Mouse (Mus musculus) heart, embryonic 12.5 days (tissue): Measurements from ENCODE around the gene Lnpep. TPM values are rescaled to one million over a fixed set of nuclear protein-coding genes. Genes with fewer than 3 reads are reported as not detected.
"Not testable (repeated sequence)": the region's sequence is repeated elsewhere in the genome, so short reads cannot be mapped to it uniquely, and the experiment has no call there.

Experiments
- ATAC-seq: fragments of 200-750 bp; cut with Nextera tagmentation; 2 replicates; pipeline ENCODE4 v1.8.0; 2017; ENCODE audit warnings: moderate TSS enrichment, moderate library complexity; ENCODE audit not compliant: insufficient number of reproducible peaks, low FRiP score
- H3K27ac ChIP-seq: fragments of 300-500 bp; sonication (generic); 2 replicates; pipeline ENCODE4 v1.5.1; 2016; ENCODE audit warnings: mild to moderate bottlenecking, moderate library complexity; ENCODE audit not compliant: poor library complexity, severe bottlenecking
- H3K27me3 ChIP-seq: fragments of 300-500 bp; sonication (generic); replicated peaks from 2 replicates; pipeline ENCODE4 v1.6.1; 2016; ENCODE audit warnings: mild to moderate bottlenecking, moderate library complexity
- H3K36me3 ChIP-seq: fragments of 300-500 bp; sonication (generic); 2 replicates; pipeline ENCODE4 v1.6.1; 2016; ENCODE audit warnings: mild to moderate bottlenecking, moderate library complexity
- H3K4me1 ChIP-seq: fragments of 300-500 bp; sonication (generic); replicated peaks from 2 replicates; pipeline ENCODE4 v1.6.1; 2016; ENCODE audit warnings: mild to moderate bottlenecking
- H3K4me2 ChIP-seq: fragments of 300-500 bp; sonication (generic); 2 replicates; pipeline ENCODE4 v1.6.1; 2016; ENCODE audit warnings: mild to moderate bottlenecking, moderate library complexity
- H3K4me3 ChIP-seq: fragments of 300-500 bp; sonication (generic); 2 replicates; pipeline ENCODE4 v1.5.1; 2016; ENCODE audit warnings: mild to moderate bottlenecking
- H3K9ac ChIP-seq: fragments of 300-500 bp; sonication (generic); 2 replicates; pipeline ENCODE4 v1.6.1; 2016; ENCODE audit warnings: mild to moderate bottlenecking, moderate library complexity
- H3K9me3 ChIP-seq: fragments of 300-500 bp; sonication (generic); replicated peaks from 2 replicates; pipeline ENCODE4 v1.6.1; 2016; ENCODE audit warnings: mild to moderate bottlenecking, moderate library complexity
- WGBS: fragments of 180-500 bp; shearing (Covaris S2); methylation state at CpG from one replicate; pipeline ENCODE4 v1.1.7; 2016; 5-methylcytosine and 5-hydroxymethylcytosine counted together
- polyA plus RNA-seq: library from polyadenylated mRNA; unstranded; fragments of >200 nt; fragmentation: Nextera tagmentation; extraction: Ambion mirVana; gene quantifications from 2 replicates; pipeline ENCODE4 v1.2.1, GENCODE M21; 2016

Gene Lnpep
- polyA plus RNA-seq, 1 experiment from 2014 or later: 13.8 TPM

GRCm38 (mm10) chr17:17583896-17584295, 41.0 kb downstream of the Lnpep start:
- Histone ChIP-seq H3K27me3 (no peaks in the 10 kb centered on the region), H3K27ac (no peak overlapping the region), H3K4me2 (no peak overlapping the region), H3K36me3 (peaks cover 3% of the 10 kb centered on the region), H3K4me3 (no peak overlapping the region), H3K9me3 (no peaks in the 10 kb centered on the region), H3K4me1 (peaks cover 13% of the 10 kb centered on the region; the same call in 1 of the 2 replicates), H3K9ac (no peak overlapping the region)
- ATAC-seq: no peak
- WGBS: 66% methylated on average over 2 of the region's 2 CpGs

- Histone ChIP-seq H3K4me2 (no peak overlapping the region), H3K4me3 (no peak overlapping the region), H3K27me3 (no peaks in the 10 kb centered on the region), H3K9me3 (no peaks in the 10 kb centered on the region), H3K36me3 (peaks cover 8% of the 10 kb centered on the region), H3K4me1 (peaks cover 6% of the 10 kb centered on the region), H3K9ac (no peak overlapping the region), H3K27ac (no peak overlapping the region)
- 87% methylated on average over 3 of the region's 3 CpGs for WGBS
- no peak for ATAC-seq
Measured at GRCm38 (mm10) chr17:17581234-17581633, 43.6 kb downstream of the Lnpep start.

GRCm38 (mm10) chr17:17576399-17576798, 48.5 kb downstream of the Lnpep start:
- 86% methylated on average over 9 of the region's 9 CpGs for WGBS
- no peak overlapping the region for H3K4me2 ChIP-seq
- no peaks in the 10 kb centered on the region for H3K27me3 ChIP-seq
- no peaks in the 10 kb centered on the region for H3K9me3 ChIP-seq
- no peak overlapping the region for H3K27ac ChIP-seq
- no peak for ATAC-seq
- H3K4me3 ChIP-seq: no peak overlapping the region
- no peak overlapping the region for H3K9ac ChIP-seq
- H3K4me1 ChIP-seq: peaks cover 2% of the 10 kb centered on the region; the same call in 1 of the 2 replicates
- peaks cover 40% of the 10 kb centered on the region for H3K36me3 ChIP-seq

GRCm38 (mm10) chr17:17567071-17567470, 57.8 kb downstream of the Lnpep start:
- H3K4me1 ChIP-seq: no peaks in the 10 kb centered on the region
- H3K9me3 ChIP-seq: no peaks in the 10 kb centered on the region
- no peak overlapping the region for H3K4me2 ChIP-seq
- H3K9ac ChIP-seq: no peak overlapping the region
- H3K36me3 ChIP-seq: peaks cover 30% of the 10 kb centered on the region
- WGBS: 54% methylated on average over 3 of the region's 3 CpGs
- no peak overlapping the region for H3K27ac ChIP-seq
- no peak for ATAC-seq
- H3K4me3 ChIP-seq: no peak overlapping the region
- H3K27me3 ChIP-seq: no peaks in the 10 kb centered on the region

GRCm38 (mm10) chr17:17548958-17549357, 75.9 kb downstream of the Lnpep start:
- no peak overlapping the region for H3K9ac ChIP-seq
- WGBS: 88% methylated on average over 3 of the region's 3 CpGs
- peaks cover 21% of the 10 kb centered on the region for H3K36me3 ChIP-seq
- no peaks in the 10 kb centered on the region for H3K9me3 ChIP-seq
- H3K4me1 ChIP-seq: 0 out of 2 replicates have a peak, but pooled peaks cover 2% of the 10 kb centered on the region
- no peak for ATAC-seq
- no peak overlapping the region for H3K4me2 ChIP-seq
- no peaks in the 10 kb centered on the region for H3K27me3 ChIP-seq
- H3K27ac ChIP-seq: no peak overlapping the region
- H3K4me3 ChIP-seq: no peak overlapping the region

- Histone ChIP-seq H3K9ac (no peak overlapping the region), H3K9me3 (no peaks in the 10 kb centered on the region), H3K4me1 (no peaks in the 10 kb centered on the region), H3K27me3 (no peaks in the 10 kb centered on the region), H3K4me3 (no peak overlapping the region), H3K36me3 (peaks cover 49% of the 10 kb centered on the region), H3K4me2 (no peak overlapping the region), H3K27ac (no peak overlapping the region)
- no peak for ATAC-seq
Measured at GRCm38 (mm10) chr17:17531338-17531737, 93.5 kb downstream of the Lnpep start.

GRCm38 (mm10) chr17:17516384-17517016, 108.3 kb downstream of the Lnpep start:
- no peaks in the 10 kb centered on the region for H3K9me3 ChIP-seq
- H3K4me3 ChIP-seq: no peak overlapping the region
- H3K9ac ChIP-seq: no peak overlapping the region
- no peaks in the 10 kb centered on the region for H3K36me3 ChIP-seq
- H3K27me3 ChIP-seq: no peaks in the 10 kb centered on the region
- no peaks in the 10 kb centered on the region for H3K4me1 ChIP-seq
- ATAC-seq: no peak
- no peak overlapping the region for H3K27ac ChIP-seq
- H3K4me2 ChIP-seq: no peak overlapping the region
- 70% methylated on average over 4 of the region's 4 CpGs for WGBS

GRCm38 (mm10) chr17:17506677-17507076, 118.2 kb downstream of the Lnpep start:
- H3K27ac ChIP-seq: no peak overlapping the region
- no peaks in the 10 kb centered on the region for H3K36me3 ChIP-seq
- H3K27me3 ChIP-seq: no peaks in the 10 kb centered on the region
- 0 out of 2 replicates have a peak, but pooled peaks cover 3% of the 10 kb centered on the region for H3K9me3 ChIP-seq
- 77% methylated on average over 10 of the region's 10 CpGs for WGBS
- H3K9ac ChIP-seq: no peak overlapping the region
- H3K4me1 ChIP-seq: no peaks in the 10 kb centered on the region
- H3K4me2 ChIP-seq: no peak overlapping the region
- no peak for ATAC-seq
- H3K4me3 ChIP-seq: no peak overlapping the region

- Histone ChIP-seq H3K9ac (no peak overlapping the region), H3K4me1 (0 out of 2 replicates have a peak, but pooled peaks cover 5% of the 10 kb centered on the region), H3K4me3 (no peak overlapping the region), H3K36me3 (no peaks in the 10 kb centered on the region), H3K9me3 (no peaks in the 10 kb centered on the region), H3K27ac (no peak overlapping the region), H3K4me2 (no peak overlapping the region), H3K27me3 (no peaks in the 10 kb centered on the region)
- 31% methylated on average over 3 of the region's 3 CpGs for WGBS
- no peak for ATAC-seq
Measured at GRCm38 (mm10) chr17:17499278-17499677, 125.6 kb downstream of the Lnpep start.

GRCm38 (mm10) chr17:17498848-17499247, 126.0 kb downstream of the Lnpep start:
- H3K4me2 ChIP-seq: no peak overlapping the region
- no peaks in the 10 kb centered on the region for H3K27me3 ChIP-seq
- no peak for ATAC-seq
- no peaks in the 10 kb centered on the region for H3K9me3 ChIP-seq
- no peak overlapping the region for H3K4me3 ChIP-seq
- no peaks in the 10 kb centered on the region for H3K36me3 ChIP-seq
- no peak overlapping the region for H3K9ac ChIP-seq
- WGBS: 45% methylated on average over 1 of the region's 1 CpGs
- 0 out of 2 replicates have a peak, but pooled peaks cover 5% of the 10 kb centered on the region for H3K4me1 ChIP-seq
- H3K27ac ChIP-seq: no peak overlapping the region

GRCm38 (mm10) chr17:17496730-17497129, 128.1 kb downstream of the Lnpep start:
- H3K27ac ChIP-seq: no peak overlapping the region
- no peak overlapping the region for H3K4me2 ChIP-seq
- H3K4me1 ChIP-seq: 0 out of 2 replicates have a peak, but pooled peaks cover 5% of the 10 kb centered on the region
- H3K4me3 ChIP-seq: no peak overlapping the region
- no peak overlapping the region for H3K9ac ChIP-seq
- no peaks in the 10 kb centered on the region for H3K36me3 ChIP-seq
- H3K9me3 ChIP-seq: no peaks in the 10 kb centered on the region
- no peaks in the 10 kb centered on the region for H3K27me3 ChIP-seq
- no peak for ATAC-seq
- 88% methylated on average over 7 of the region's 7 CpGs for WGBS

- H3K4me3 ChIP-seq, H3K27ac ChIP-seq, H3K4me1 ChIP-seq, ATAC-seq, H3K27me3 ChIP-seq, H3K4me2 ChIP-seq, H3K9ac ChIP-seq, H3K9me3 ChIP-seq, H3K36me3 ChIP-seq: not testable (repeated sequence)
Measured at GRCm38 (mm10) chr17:17496234-17496633, 128.6 kb downstream of the Lnpep start.
